ENCODE assay signal across 10 mouse cellular contexts in the genomic region with DNA sequence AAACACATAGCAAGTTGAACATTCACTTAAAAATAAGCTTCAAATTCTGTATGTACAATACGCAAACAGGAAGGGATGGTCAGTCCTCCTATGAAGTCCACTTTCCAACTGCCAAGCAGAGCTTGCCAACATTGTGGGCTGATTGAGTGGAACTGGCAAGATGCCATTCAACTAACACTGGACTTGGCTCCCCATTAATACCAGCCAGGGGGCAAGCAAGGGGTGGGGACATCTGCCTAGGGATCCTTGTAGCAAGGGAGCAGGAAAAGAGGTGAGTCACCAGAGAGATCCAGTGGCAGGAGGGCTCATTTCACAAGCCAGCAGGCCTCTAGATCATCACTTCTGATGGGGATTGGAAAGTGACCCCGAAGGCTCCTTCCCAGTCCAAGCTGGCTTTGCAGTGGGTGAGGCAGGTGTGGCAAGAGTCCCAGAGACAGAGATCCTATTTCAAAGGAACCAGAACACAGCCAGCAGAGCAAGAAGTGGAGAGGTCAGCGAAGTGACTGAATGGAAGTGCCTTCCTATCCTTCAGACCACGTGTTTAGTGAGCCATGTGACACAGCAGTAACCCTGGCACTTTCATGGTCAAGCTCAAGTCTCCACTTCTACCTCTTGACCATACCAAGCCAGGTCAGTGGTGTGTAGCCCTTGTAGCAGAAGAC. TPM values are rescaled to one million over a fixed set of nuclear protein-coding genes. Genes with fewer than 3 reads are reported as not detected.
A peak's percentile ranks its signal among the peaks of the same experiment; 100 is the strongest.
DNase-seq lines count a peak whose midpoint lies in the region; ATAC-seq lines count a peak whose summit lies in the region.
"Had no signal": no experiment of that assay in that cellular context is flagged by ENCODE, and none has a peak within 500 bp of the region (broad histone marks: within the 10 kb centered on the region; RNA-seq: fewer than 3 reads in every experiment).

No protein-coding gene starts in this region.

- 76% methylated on average over 4 of the region's 4 CpGs for whole genome bisulfite sequencing in forebrain, embryonic 13.5 days
- WGBS in forebrain, embryonic 12.5 days: 85% methylated on average over 4 of the region's 4 CpGs

- no peaks in the 10 kb centered on the region for H3K27me3 ChIP-seq in forebrain, embryonic 13.5 days
- 0 out of 2 replicates have a peak, but pooled peaks cover 2% of the 10 kb centered on the region for H3K27me3 ChIP-seq in forebrain, embryonic 12.5 days
- H3K27me3 ChIP-seq: liver, embryonic 13.5 days had no signal

- H3K4me1 ChIP-seq in forebrain, embryonic 13.5 days: no peaks in the 10 kb centered on the region
- H3K4me1 ChIP-seq in forebrain, embryonic 12.5 days: no peaks in the 10 kb centered on the region
- H3K4me1 ChIP-seq: liver, embryonic 13.5 days had no signal

- no peak overlapping the region for H3K27ac ChIP-seq in forebrain, embryonic 13.5 days
- H3K27ac ChIP-seq in forebrain, embryonic 12.5 days: no peak overlapping the region
- H3K27ac ChIP-seq: hindbrain, embryonic 14.5 days; liver, embryonic 13.5 days had no signal

- H3K9ac ChIP-seq in forebrain, embryonic 13.5 days: no peak overlapping the region
- no peak overlapping the region for H3K9ac ChIP-seq in forebrain, embryonic 12.5 days
- H3K9ac ChIP-seq: hindbrain, embryonic 14.5 days; liver, embryonic 13.5 days had no signal

- no peak overlapping the region for H3K4me3 ChIP-seq in forebrain, embryonic 13.5 days
- H3K4me3 ChIP-seq in forebrain, embryonic 12.5 days (replicated peaks): no peak overlapping the region
- H3K4me3 ChIP-seq: liver, embryonic 13.5 days had no signal

- H3K4me2 ChIP-seq in forebrain, embryonic 13.5 days: no peak overlapping the region
- H3K4me2 ChIP-seq in forebrain, embryonic 12.5 days: no peak overlapping the region
- H3K4me2 ChIP-seq: hindbrain, embryonic 14.5 days; liver, embryonic 13.5 days had no signal

- H3K36me3 ChIP-seq in forebrain, embryonic 13.5 days (ENCODE audit: poor library complexity, severe bottlenecking): no peaks in the 10 kb centered on the region
- no peaks in the 10 kb centered on the region for H3K36me3 ChIP-seq in forebrain, embryonic 12.5 days (replicated peaks)
- H3K36me3 ChIP-seq: liver, embryonic 13.5 days had no signal

- peak; percentile 16 for DNase-seq in retina, postnatal 1 day
- DNase-seq in retina, embryonic 14.5 days (ENCODE audit: low spot score): no peak
- peak; percentile 53 to 75 for DNase-seq in kidney, postnatal 25 days
- DNase-seq in frontal cortex, postnatal 25 days (ENCODE audit: low spot score in 2 of 2): no peak
- DNase-seq in natural killer cell, adult 2 months (ENCODE audit: low spot score in 2 of 2): no peak
- DNase-seq: liver, embryonic 13.5 days had no signal

- 0 out of 2 replicates have a peak, but pooled peaks have one; percentile 24 for ATAC-seq in forebrain, embryonic 13.5 days
- ATAC-seq in forebrain, embryonic 12.5 days (ENCODE audit: low FRiP score): no peak
- no peak for ATAC-seq in megakaryocyte progenitor cell, adult 5-6 weeks (replicated peaks; ENCODE audit: poor library complexity)

- no peaks in the 10 kb centered on the region for H3K9me3 ChIP-seq in forebrain, embryonic 13.5 days (replicated peaks)
- H3K9me3 ChIP-seq in forebrain, embryonic 12.5 days: no peaks in the 10 kb centered on the region
- H3K9me3 ChIP-seq: liver, embryonic 13.5 days had no signal

RNA-seq across cellular contexts. Expression of a gene that starts 53.8 kb away (rescaled TPM):
- 1.6 and 2.8 TPM in 2 replicates for polyA plus RNA-seq in forebrain, embryonic 13.5 days (2015; fragmentation: Nextera tagmentation; extraction: Ambion mirVana)
- polyA plus RNA-seq in forebrain, embryonic 12.5 days (2016; fragmentation: Nextera tagmentation; extraction: Ambion mirVana): 1.7 and 2.6 TPM in 2 replicates
- total RNA-seq in megakaryocyte progenitor cell, adult 5-6 weeks (2015): 18.1 and 20.4 TPM in 2 replicates
- total RNA-seq in megakaryocyte progenitor cell, adult 5-6 weeks (2017): 5.0 and 8.0 TPM in 2 replicates

Comparison
In these comparisons a context has a peak if more than half of its experiments do, and no peak if none do; other contexts are left out.
1. DNase-seq: peak in retina, postnatal 1 day (single experiment) and kidney, postnatal 25 days (2 of 2); none in retina, embryonic 14.5 days (single experiment), frontal cortex, postnatal 25 days (0 of 2) and natural killer cell, adult 2 months (0 of 2).